In genomic region chr9:33050789-33051188, GRCm38 (mm10) we compare ENCODE assay signal across 25 mouse cellular contexts.
A peak's percentile ranks its signal among the peaks of the same experiment; 100 is the strongest.
DNase-seq lines count a peak whose midpoint lies in the region; ATAC-seq and TF ChIP-seq lines count a peak whose summit lies in the region.
"Had no signal": no experiment of that assay in that cellular context is flagged by ENCODE, and none has a peak within 500 bp of the region (broad histone marks: within the 10 kb centered on the region; RNA-seq: fewer than 3 reads in every experiment).

No protein-coding gene starts in this region.

- H3K4me1 ChIP-seq in heart, embryonic 10.5 days = no peaks in the 10 kb centered on the region
- no peaks in the 10 kb centered on the region for H3K4me1 ChIP-seq in kidney, postnatal 0 days (replicated peaks; ENCODE audit: insufficient read depth, low read length)
- no peaks in the 10 kb centered on the region for H3K4me1 ChIP-seq in lung, adult 2 months (ENCODE audit: control insufficient read depth, insufficient read depth, low read length)
- H3K4me1 ChIP-seq: heart, embryonic 13.5 days; limb, embryonic 12.5 days; liver, embryonic 15.5 days; midbrain, embryonic 13.5 days; neural tube, embryonic 13.5 days had no signal

- H3K27ac ChIP-seq in heart, embryonic 10.5 days = no peak overlapping the region
- H3K27ac ChIP-seq in kidney, postnatal 0 days = no peak overlapping the region
- H3K27ac ChIP-seq: embryonic facial prominence, embryonic 13.5 days; heart, embryonic 13.5 days; hindbrain, embryonic 14.5 days; layer of hippocampus, adult 2 months; left cerebral cortex, adult 2 months; limb, embryonic 12.5 days; liver, embryonic 15.5 days; macrophage; midbrain, embryonic 13.5 days; neural tube, embryonic 13.5 days had no signal

- H3K27me3 ChIP-seq in heart, embryonic 10.5 days (ENCODE audit: insufficient read depth, poor library complexity, severe bottlenecking) = no peaks in the 10 kb centered on the region
- no peaks in the 10 kb centered on the region for H3K27me3 ChIP-seq in kidney, postnatal 0 days (ENCODE audit: insufficient read depth, low read length)
- H3K27me3 ChIP-seq: embryonic facial prominence, embryonic 13.5 days; heart, embryonic 13.5 days; limb, embryonic 12.5 days; liver, embryonic 15.5 days; midbrain, embryonic 13.5 days; neural tube, embryonic 13.5 days had no signal

- ATAC-seq in kidney, postnatal 0 days (replicated peaks; ENCODE audit: low FRiP score, low read depth) = no peak
- ATAC-seq: intestine, postnatal 0 days; midbrain, embryonic 13.5 days; Patski had no signal

- H3K4me3 ChIP-seq in heart, embryonic 10.5 days = no peak overlapping the region
- no peak overlapping the region for H3K4me3 ChIP-seq in kidney, postnatal 0 days (replicated peaks; ENCODE audit: low read depth, low read length)
- no peak overlapping the region for H3K4me3 ChIP-seq in lung, adult 2 months (replicated peaks; ENCODE audit: extremely low read depth, low read depth, low read length)
- H3K4me3 ChIP-seq: embryonic facial prominence, embryonic 13.5 days; heart, embryonic 13.5 days; layer of hippocampus, adult 2 months; left cerebral cortex, adult 2 months; limb, embryonic 12.5 days; liver, embryonic 15.5 days; midbrain, embryonic 13.5 days; neural tube, embryonic 13.5 days had no signal

- H3K4me2 ChIP-seq in kidney, postnatal 0 days (ENCODE audit: low read length) = no peak overlapping the region
- H3K4me2 ChIP-seq: embryonic facial prominence, embryonic 13.5 days; heart, embryonic 13.5 days; hindbrain, embryonic 14.5 days; limb, embryonic 12.5 days; liver, embryonic 15.5 days; midbrain, embryonic 13.5 days; neural tube, embryonic 13.5 days had no signal

- peak; percentile 88 for DNase-seq in heart, adult 11 months
- DNase-seq in heart, embryonic 10.5 days (ENCODE audit: low spot score) = no peak
- peak; percentile 6 for DNase-seq in kidney, postnatal 0 days (ENCODE audit: low spot score)
- no peak for DNase-seq in kidney, adult 9 months
- DNase-seq in lung, postnatal 10 days = peak; percentile 13
- no peak for DNase-seq in lung, adult 2 months
- DNase-seq in urinary bladder, postnatal 14 days (ENCODE audit: low spot score) = no peak
- DNase-seq: adrenal gland, postnatal 10 days; cerebellum, adult 11-12 months; cerebellum, postnatal 10 days; gastrocnemius, postnatal 25 days; thymus, adult 2 months; thymus, postnatal 36 days had no signal

- no peaks in the 10 kb centered on the region for H3K9me3 ChIP-seq in heart, embryonic 10.5 days
- no peaks in the 10 kb centered on the region for H3K9me3 ChIP-seq in kidney, postnatal 0 days (replicated peaks; ENCODE audit: low read length)
- H3K9me3 ChIP-seq: embryonic facial prominence, embryonic 13.5 days; heart, embryonic 13.5 days; limb, embryonic 12.5 days; liver, embryonic 15.5 days; midbrain, embryonic 13.5 days; neural tube, embryonic 13.5 days had no signal

- WGBS in heart, embryonic 10.5 days = 86% methylated on average over 4 of the region's 4 CpGs
- WGBS in kidney, postnatal 0 days = 87% methylated on average over 4 of the region's 4 CpGs
- 79% methylated on average over 4 of the region's 4 CpGs for WGBS in lung, adult 2 months

- H3K9ac ChIP-seq in kidney, postnatal 0 days (ENCODE audit: low read depth, low read length) = no peak overlapping the region
- H3K9ac ChIP-seq: embryonic facial prominence, embryonic 13.5 days; heart, embryonic 13.5 days; hindbrain, embryonic 14.5 days; limb, embryonic 12.5 days; liver, embryonic 15.5 days; midbrain, embryonic 13.5 days; neural tube, embryonic 13.5 days had no signal

- TF ChIP-seq POLR2A in lung, adult 2 months (IDR thresholded peaks at IDR 0.05; ENCODE audit: borderline replicate concordance, extremely low read depth, low read depth, low read length) = no peak

- no peak for TF ChIP-seq CTCF in kidney, postnatal 0 days (IDR thresholded peaks at IDR 0.05; ENCODE audit: low read depth)
- TF ChIP-seq CTCF in lung, adult 2 months (IDR thresholded peaks at IDR 0.05; ENCODE audit: insufficient read depth, low read length) = no peak

- no peaks in the 10 kb centered on the region for H3K36me3 ChIP-seq in heart, embryonic 10.5 days
- H3K36me3 ChIP-seq in kidney, postnatal 0 days (ENCODE audit: insufficient read depth, low read length) = no peaks in the 10 kb centered on the region
- H3K36me3 ChIP-seq: embryonic facial prominence, embryonic 13.5 days; heart, embryonic 13.5 days; limb, embryonic 12.5 days; liver, embryonic 15.5 days; midbrain, embryonic 13.5 days; neural tube, embryonic 13.5 days had no signal

Comparison
In these comparisons a context has a peak if more than half of its experiments do, and no peak if none do; other contexts are left out.
1. DNase-seq: peak in heart, adult 11 months (single experiment), kidney, postnatal 0 days (single experiment) and lung, postnatal 10 days (single experiment); none in heart, embryonic 10.5 days (single experiment), kidney, adult 9 months (single experiment), lung, adult 2 months (single experiment) and urinary bladder, postnatal 14 days (single experiment).